Mouse (Mus musculus) frontal cortex, postnatal 10 days (tissue): Measurements from ENCODE around the gene Olfr1274-ps.
"Not testable (repeated sequence)": the region's sequence is repeated elsewhere in the genome, so short reads cannot be mapped to it uniquely, and the experiment has no call there.

ENCODE experiments used
- DNase-seq, 2 experiments: peaks; one replicate each; pipeline ENCODE4 v3.0.0; 2022; ENCODE audit warnings: low spot score in 2 of 2, mixed read lengths in 1 of 2

The Olfr1274-ps gene

DNA sequence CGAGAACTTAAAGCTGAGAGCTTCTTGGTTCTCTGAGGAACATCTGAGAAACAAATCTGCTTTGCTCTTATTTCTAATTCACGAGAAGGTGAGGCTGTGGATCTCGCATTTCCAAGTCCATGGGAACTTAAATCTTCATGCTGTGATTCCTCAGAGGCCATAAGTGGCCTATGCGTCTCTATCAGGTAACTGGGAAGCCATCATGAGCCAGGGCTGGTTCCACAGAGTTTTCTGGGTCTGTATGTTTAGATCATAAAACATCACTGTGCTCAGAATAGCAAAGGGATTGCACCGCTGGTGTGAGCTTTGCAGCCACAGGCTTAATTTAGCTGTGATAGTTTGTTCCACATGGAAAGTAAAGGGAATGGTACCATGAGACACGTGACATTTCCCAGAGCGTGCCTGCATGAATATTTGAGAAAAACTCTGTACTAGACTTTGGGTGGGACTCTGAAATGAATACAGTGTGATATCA lies at the start of gene Olfr1274-ps:
Olfr1274-ps (plus strand) TSS at position 51 of the 475 bp plus-strand sequence.
- not testable (repeated sequence) for DNase-seq

DNA sequence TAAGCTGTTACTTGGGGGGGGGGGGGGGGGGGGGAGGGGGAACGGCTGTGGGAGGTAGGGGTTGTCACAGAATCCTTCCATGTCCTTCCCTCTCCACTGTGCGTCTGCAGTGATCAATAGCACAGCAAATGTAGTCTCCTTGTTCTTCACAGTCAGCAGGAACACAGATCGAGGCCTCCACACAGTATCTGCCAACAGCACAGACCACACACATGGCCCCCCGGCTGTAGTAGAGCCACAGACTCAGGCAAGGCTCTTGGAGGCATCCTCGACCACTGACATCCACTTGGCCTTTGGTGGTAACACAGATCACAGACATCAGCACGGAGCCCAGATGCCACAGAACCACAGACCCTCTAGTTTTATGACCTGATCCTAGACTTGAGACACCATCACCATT lies 47.4 kb upstream of the Olfr1274-ps start:
- not testable (repeated sequence) for DNase-seq

DNA sequence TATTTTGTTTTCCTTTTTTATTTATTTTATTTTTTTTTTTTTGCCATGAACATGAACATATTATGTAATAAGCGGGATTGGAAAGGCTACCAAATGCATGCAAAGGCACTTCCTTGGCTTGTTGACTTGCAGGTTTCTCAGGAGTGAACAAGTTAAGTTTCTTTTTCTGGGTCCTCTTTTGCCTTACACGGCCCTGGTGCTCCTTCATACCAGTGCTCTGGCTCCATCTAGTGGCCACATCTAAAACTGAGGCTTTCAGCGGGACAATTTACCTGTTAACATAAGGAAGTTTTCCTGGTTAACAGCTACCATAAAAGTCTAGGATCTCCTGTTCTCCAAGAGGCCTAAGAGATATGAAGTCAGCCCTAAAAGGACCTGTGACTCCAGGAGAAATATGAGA lies 46.9 kb upstream of the Olfr1274-ps start:
- DNase-seq, result not testable (repeated sequence)

DNA sequence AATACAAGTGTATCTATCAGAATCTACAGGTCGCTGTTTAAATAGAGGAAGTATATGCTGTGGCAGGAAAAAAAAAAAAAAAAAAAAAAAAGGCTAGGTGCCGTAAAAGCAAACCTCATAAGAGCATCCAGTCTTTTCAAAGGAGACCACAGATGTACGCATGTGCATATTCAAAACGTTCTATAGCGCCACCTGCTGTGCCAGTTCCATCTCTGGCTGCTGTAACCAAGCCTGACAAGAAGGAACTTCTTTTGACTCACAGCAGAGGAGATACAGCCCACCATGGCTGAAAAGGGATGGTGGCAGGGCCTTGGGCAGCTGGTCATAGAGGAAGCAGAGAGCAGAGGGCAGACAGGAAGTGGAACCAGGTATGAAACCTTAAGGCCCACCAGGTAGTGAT lies 39.3 kb upstream of the Olfr1274-ps start:
- DNase-seq, result not testable (repeated sequence)

DNA sequence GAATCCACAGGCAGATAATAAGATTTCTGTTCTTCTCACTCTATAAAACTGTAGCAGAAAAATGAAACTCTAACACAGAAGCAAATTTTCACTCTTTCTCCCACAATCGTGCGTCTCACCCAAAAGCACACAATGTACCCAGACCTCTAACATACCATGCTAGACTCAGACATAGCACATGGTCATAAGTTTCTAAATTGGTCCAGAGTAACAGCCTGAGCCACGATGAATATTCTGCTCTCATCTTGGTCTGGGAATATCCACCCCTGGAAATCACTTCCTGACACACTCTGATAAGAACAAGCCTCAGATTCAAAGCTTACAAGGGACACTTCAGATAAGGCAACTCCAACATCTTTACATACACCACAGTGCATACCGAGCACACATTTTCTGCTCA lies 38.3 kb upstream of the Olfr1274-ps start:
- DNase-seq, result not testable (repeated sequence)

DNA sequence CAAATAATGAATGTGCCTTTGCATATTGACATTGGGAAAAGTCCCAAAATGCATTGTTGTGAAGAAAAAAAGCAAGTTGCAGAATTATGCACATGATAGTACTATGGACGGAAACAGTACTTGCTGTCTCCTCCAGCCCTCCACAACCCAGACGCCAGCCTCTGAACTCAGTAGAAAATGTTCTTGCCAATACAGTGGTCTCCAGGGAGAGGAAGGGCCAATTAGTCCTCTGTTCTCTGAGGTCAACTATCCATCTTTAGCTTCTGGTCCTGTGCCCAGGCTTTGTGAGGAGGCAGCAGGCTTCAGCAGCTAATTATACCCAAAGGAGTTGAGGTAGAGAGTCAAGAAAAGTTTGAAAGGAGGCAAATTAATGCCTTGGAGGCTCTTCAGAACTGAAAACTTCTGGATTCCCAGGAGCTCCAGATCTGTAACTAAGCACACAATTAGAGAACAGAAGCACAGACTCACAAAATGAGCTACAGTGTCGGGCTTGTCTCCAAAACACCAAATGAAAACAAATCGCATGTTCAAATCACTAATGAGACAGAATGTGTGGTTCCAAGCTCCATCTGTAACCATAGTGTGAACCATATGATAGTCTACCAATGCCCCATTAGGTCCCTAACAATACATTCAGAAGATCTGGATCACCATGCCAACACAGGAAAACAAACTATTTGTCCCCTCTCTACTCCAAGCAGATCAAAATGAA lies 15.8 kb downstream of the Olfr1274-ps start:
- not testable (repeated sequence) for DNase-seq

DNA sequence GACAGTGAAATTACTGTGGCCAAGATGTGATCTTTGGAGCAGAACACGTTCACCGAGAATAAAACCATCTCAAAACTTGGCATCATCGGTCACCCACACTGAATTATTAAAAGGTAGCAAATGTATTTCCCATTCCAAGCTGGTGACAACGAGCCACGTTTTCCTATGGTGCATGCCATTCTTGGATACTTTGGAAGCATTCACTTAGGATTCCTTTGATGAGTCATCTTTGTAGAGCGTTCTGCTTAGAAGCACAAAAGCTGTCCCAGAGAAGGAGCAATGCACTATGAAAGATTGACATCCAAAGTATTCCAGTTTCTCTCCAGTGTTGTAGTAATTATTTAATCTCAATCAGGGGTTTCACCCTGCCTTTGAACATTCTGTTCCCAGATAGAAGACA lies 23.8 kb downstream of the Olfr1274-ps start:
- not testable (repeated sequence) for DNase-seq

DNA sequence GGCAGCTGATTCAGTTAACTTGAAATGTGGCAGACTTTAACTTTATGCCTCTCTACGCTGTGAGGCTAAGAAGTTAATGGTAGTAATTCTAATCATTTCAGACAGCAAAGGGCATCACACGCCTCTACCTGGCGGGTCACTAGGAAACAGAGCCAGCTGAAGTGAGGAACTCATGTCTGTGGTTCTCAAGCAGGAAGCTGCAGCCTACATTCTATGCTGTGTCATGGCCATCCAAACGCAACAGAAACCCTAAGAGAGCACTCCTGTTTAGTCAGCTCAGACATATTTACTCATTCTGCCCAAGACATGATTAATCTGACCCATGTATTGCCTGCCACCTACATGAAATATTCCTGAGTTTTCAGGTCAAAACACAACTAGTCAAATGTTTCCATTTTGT lies 26.5 kb downstream of the Olfr1274-ps start:
- DNase-seq, result not testable (repeated sequence)

DNA sequence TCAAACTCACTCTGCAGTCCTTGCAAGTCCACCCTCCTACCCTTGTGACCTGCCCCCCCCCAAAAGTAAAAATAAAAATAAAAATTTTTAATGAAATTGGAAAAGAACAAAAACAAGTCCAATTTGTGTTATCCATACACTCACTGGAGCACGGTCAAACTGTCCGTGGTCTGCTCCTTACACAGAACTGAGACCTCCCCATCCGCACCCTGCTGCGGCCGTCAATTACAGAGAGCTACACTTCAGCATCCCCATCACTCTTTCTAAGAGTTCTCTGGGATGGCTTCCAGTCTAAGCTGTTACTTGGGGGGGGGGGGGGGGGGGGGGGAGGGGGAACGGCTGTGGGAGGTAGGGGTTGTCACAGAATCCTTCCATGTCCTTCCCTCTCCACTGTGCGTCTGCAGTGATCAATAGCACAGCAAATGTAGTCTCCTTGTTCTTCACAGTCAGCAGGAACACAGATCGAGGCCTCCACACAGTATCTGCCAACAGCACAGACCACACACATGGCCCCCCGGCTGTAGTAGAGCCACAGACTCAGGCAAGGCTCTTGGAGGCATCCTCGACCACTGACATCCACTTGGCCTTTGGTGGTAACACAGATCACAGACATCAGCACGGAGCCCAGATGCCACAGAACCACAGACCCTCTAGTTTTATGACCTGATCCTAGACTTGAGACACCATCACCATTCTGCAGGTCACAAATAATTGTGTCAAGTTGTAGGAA lies 30.7 kb downstream of the Olfr1274-ps start:
- DNase-seq, result not testable (repeated sequence)

DNA sequence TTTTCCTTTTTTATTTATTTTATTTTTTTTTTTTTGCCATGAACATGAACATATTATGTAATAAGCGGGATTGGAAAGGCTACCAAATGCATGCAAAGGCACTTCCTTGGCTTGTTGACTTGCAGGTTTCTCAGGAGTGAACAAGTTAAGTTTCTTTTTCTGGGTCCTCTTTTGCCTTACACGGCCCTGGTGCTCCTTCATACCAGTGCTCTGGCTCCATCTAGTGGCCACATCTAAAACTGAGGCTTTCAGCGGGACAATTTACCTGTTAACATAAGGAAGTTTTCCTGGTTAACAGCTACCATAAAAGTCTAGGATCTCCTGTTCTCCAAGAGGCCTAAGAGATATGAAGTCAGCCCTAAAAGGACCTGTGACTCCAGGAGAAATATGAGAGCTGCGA lies 31.3 kb downstream of the Olfr1274-ps start:
- not testable (repeated sequence) for DNase-seq

DNA sequence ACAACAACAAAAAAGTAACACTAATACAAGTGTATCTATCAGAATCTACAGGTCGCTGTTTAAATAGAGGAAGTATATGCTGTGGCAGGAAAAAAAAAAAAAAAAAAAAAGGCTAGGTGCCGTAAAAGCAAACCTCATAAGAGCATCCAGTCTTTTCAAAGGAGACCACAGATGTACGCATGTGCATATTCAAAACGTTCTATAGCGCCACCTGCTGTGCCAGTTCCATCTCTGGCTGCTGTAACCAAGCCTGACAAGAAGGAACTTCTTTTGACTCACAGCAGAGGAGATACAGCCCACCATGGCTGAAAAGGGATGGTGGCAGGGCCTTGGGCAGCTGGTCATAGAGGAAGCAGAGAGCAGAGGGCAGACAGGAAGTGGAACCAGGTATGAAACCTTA lies 39.0 kb downstream of the Olfr1274-ps start:
- DNase-seq, result not testable (repeated sequence)

DNA sequence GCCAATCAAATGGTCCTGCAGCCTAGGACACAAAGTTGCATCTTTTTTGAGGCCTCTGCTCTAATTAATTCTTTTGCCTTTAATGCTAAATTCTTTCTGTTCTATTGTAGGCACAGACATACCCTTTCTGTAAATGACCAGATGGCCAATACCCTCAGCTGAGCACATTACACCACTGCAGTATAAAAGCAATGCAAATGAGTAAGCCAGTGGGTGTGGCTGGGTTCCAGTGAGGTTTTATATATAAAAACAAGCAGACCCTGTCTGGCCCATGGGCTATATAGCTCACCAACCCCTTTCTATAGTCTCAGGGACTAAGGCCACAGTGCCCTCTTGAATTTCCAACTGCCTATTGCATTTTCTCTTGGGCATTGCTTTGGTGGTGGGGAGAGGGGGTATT lies 41.7 kb downstream of the Olfr1274-ps start:
- peak in 1 of 2 experiments; percentile 4 for DNase-seq

DNA sequence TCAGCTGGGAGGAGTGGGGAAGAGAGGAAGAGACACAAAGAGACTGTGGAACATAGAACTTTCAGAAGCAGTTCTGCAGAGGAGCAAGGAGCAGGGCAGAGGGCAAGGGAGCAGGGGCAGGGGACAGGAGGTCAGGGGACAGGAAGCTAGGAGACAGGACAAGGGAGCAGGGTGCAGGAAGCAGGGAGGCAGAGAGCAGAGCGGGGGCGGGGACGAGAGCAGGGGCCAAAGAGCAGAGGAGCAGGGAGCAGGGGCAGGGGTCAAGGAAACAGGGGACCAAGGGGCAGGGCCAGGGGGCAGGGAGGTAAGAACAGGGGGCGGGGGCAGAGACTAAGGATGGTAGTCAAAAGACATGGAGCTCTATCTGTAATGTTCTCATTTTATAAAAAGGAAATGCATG lies 43.3 kb downstream of the Olfr1274-ps start:
- DNase-seq, result not testable (repeated sequence)

DNA sequence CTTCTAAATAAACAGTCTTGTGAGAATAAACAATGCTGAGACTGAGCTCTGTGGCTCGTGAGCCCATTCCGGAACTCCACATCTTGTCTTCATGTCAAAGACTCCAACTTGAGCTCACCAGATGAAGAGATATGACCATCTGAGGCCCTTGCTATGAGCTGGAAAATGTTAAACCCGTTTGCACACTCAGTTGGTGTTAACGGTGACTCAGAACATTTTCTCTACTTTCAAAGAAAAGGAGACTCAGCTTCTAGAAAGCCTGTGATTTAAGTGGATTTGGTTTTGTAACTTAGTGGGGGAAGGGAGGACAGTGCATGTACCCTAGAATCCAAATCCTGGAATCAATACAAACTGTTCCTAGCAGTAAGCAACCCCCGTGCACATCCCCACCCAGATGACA lies 45.3 kb downstream of the Olfr1274-ps start:
- DNase-seq, result no peak

DNA sequence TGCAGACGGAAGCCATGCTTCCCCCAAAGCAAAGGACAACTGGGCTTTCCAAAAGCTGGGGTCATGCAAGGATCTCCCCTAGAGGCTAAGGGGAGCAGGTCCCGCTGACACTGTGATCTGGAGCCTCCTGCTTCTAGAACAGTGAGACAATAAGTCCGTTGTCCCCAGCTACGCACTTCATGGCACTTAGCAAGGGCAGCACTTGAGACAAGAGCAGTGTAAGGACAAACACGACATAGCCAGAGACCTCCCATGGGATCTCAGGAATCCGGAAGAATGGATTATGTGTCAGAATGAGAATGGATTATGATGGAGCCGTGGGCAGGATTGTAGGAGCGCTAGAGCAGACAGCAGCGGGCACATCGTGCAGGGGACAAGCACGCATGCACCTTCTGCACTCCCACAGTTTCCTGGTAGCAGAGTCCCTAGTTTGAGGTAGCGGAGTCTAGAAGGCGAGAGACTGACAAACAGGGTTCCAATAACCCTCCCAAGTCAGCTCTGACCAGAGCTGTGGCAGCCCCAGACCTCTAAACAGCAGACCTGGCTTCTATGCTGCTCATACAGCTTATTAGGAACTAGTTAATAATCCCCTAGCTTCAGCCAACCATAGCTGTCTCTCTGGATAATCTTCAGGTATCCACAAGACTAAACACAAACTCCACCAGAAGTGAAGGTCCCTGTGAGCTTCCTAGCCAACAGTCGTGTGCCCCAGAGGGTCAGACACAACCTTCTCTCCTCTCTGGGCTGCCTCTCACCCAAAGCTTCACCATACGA lies 50.7 kb downstream of the Olfr1274-ps start:
- DNase-seq, result no peak

DNA sequence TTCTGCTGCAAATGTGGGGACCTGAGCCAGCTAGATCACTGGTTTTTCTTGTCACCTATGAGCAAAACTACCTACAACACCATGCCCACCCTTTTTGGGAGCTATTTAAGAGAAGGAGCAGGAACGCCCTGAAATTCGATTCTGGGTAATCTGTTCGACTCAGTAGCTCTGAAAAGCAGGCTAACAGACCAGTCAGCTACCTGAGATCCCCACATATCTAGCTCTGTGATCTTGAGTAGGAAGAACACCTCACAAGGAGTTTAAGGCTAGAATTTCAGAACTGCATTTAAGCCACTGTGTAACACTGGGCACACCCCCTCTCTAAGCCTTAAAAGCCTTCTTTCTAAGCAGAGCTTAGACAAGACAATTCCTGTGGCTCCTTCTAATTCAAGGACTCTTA lies 53.9 kb downstream of the Olfr1274-ps start:
- DNase-seq, result no peak
